Mouse (Mus musculus): ENCODE results near the gene Poln.

GRCm38 (mm10) chr5:34168950-34169891 is at the start of gene Poln, which contains the start of gene Haus3:
- TF ChIP-seq POLR2AphosphoS2 (IDR thresholded peaks at IDR 0.05; ENCODE audit: insufficient read length, low read depth): peak; percentile 80
- peak; percentile 84 for TF ChIP-seq POLR2A (IDR thresholded peaks at IDR 0.05; ENCODE audit: insufficient read length, low read depth)
- TF ChIP-seq E2F4 (IDR thresholded peaks at IDR 0.05; ENCODE audit: insufficient read depth): peak; percentile 93
- TF ChIP-seq MYOD1 (IDR thresholded peaks at IDR 0.05; ENCODE audit: control insufficient read depth in 1 of 3, insufficient read length in 2 of 3, low read depth in 2 of 3): no peak
- TF ChIP-seq TCF12 (IDR thresholded peaks at IDR 0.05; ENCODE audit: insufficient read depth, poor library complexity, severe bottlenecking): no peak
- no peak for TF ChIP-seq MAX (IDR thresholded peaks at IDR 0.05; ENCODE audit: low read depth)

Data from myocyte (in vitro differentiated cells).